Mouse (Mus musculus): Measurements from ENCODE around the gene Amigo2.
"Not testable (repeated sequence)": the region's sequence is repeated elsewhere in the genome, so short reads cannot be mapped to it uniquely, and the experiment has no call there.

Gene Amigo2

GRCm38 (mm10) chr15:97212501-97213477, 34.3 kb downstream of the Amigo2 start:
- DNase-seq, result peak; percentile 24

GRCm38 (mm10) chr15:97209754-97210153, 37.3 kb downstream of the Amigo2 start:
- DNase-seq, result not testable (repeated sequence)

- no peak for DNase-seq
Measured at GRCm38 (mm10) chr15:97206506-97206905, 40.6 kb downstream of the Amigo2 start.

GRCm38 (mm10) chr15:97205776-97206175, 41.3 kb downstream of the Amigo2 start:
- no peak for DNase-seq

- DNase-seq, result no peak
Measured at GRCm38 (mm10) chr15:97204889-97205288, 42.2 kb downstream of the Amigo2 start.

- DNase-seq, result no peak
Measured at GRCm38 (mm10) chr15:97196644-97197043, 50.4 kb downstream of the Amigo2 start.

GRCm38 (mm10) chr15:97195628-97196027, 51.5 kb downstream of the Amigo2 start:
- no peak for DNase-seq
